Mouse (Mus musculus): ENCODE results near the gene Htra1. TPM values are rescaled to one million over a fixed set of nuclear protein-coding genes. Genes with fewer than 3 reads are reported as not detected.

Htra1 gene
- polyA plus RNA-seq, 1 experiment from 2014 or later: 3.3 TPM

DNA sequence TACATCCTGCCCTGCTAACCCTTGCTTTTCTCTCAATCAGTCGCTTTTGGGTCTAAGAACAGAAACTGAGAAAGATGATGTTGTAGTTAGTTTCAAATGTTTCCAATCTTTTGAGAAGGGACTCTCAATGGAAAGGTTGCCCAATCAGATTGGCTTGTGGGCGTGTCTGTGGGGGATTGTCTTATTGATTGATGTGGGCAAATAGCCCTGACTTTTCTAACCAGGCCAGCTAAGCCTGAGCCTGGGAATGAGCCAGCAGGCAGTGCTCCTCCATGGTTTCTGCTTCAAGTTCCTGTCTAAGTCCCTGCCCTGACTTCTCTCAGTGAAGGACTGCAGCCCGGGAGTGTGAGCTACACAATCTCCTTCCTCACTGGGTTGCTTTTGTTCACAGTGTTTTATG is 53.5 kb downstream of the Htra1 start:
- DNase-seq (ENCODE audit: low spot score) (no peak), ATAC-seq (replicated peaks; ENCODE audit: low FRiP score) (no peak)
- Histone ChIP-seq H3K27me3 (replicated peaks; ENCODE audit: control insufficient read depth, insufficient read depth, low read length) (no peaks in the 10 kb centered on the region), H3K4me3 (ENCODE audit: low read depth, low read length) (no peak overlapping the region), H3K36me3 (ENCODE audit: control insufficient read depth, insufficient read depth, low read length) (no peaks in the 10 kb centered on the region), H3K4me1 (replicated peaks; ENCODE audit: control insufficient read depth, insufficient read depth, low read length) (no peaks in the 10 kb centered on the region), H3K9ac (ENCODE audit: low read depth, low read length) (no peak overlapping the region), H3K4me2 (no peak overlapping the region), H3K9me3 (ENCODE audit: control insufficient read depth, low read length) (no peaks in the 10 kb centered on the region), H3K27ac (ENCODE audit: low read depth, low read length) (no peak overlapping the region)
- 65% methylated on average over 3 of the region's 3 CpGs for WGBS

DNA sequence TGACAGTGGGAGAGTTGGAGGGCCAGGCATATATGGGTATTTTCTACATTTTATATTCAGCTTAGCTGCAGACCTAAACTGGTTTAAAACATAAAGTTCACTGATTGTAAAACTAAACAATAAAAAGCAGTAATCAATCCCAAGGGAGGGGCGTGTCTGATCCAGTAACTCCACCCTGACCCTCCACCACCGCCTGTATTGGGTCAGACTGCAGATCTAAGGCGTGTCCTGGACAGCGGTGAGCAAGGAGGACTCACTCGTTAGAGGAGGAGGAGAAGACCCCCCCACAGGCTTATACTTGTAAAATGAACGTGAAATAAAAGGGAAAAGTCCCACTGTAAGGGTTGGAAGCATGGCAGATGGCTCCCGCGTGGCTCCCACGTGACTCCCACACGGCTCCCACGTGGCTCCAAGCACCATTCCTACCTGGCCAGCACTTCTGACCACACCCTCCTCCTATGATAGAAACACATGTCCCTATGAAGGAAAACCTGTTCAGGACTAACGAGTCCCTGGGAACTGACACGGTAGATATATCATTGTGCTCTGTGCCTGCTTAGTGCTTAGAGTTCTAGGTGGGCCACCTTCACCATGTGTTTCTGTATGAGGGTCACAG is 55.4 kb downstream of the Htra1 start:
- Histone ChIP-seq H3K9ac (ENCODE audit: low read depth, low read length) (no peak overlapping the region), H3K36me3 (ENCODE audit: control insufficient read depth, insufficient read depth, low read length) (no peaks in the 10 kb centered on the region), H3K4me1 (replicated peaks; ENCODE audit: control insufficient read depth, insufficient read depth, low read length) (no peaks in the 10 kb centered on the region), H3K4me3 (ENCODE audit: low read depth, low read length) (no peak overlapping the region), H3K27ac (ENCODE audit: low read depth, low read length) (no peak overlapping the region), H3K27me3 (replicated peaks; ENCODE audit: control insufficient read depth, insufficient read depth, low read length) (no peaks in the 10 kb centered on the region), H3K9me3 (ENCODE audit: control insufficient read depth, low read length) (no peaks in the 10 kb centered on the region), H3K4me2 (no peak overlapping the region)
- WGBS: 85% methylated on average over 13 of the region's 13 CpGs
- no peak for DNase-seq (ENCODE audit: low spot score)
- ATAC-seq (replicated peaks; ENCODE audit: low FRiP score): no peak

DNA sequence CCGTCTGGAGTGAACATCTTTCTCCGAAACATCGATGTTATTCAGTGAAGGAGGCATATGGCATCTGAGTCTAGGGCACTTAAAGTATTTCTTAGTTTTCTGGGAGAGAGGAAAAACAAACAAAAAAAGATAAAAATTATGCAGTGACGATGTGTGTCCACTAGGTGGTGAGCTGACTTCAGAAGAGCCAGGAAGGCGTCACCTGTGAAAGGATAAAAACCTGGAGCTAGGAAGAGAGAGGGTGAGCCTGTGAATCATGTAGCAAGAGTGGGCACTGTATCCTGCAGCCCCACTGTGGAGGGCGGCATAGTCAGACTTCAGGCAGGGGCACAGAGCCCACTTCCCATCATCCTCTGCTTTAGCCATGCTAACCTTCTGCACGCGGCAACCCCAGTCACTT is 58.0 kb downstream of the Htra1 start:
- WGBS: 46% methylated on average over 8 of the region's 8 CpGs
- H3K36me3 ChIP-seq (ENCODE audit: control insufficient read depth, insufficient read depth, low read length): no peaks in the 10 kb centered on the region
- no peak overlapping the region for H3K4me3 ChIP-seq (ENCODE audit: low read depth, low read length)
- no peak overlapping the region for H3K9ac ChIP-seq (ENCODE audit: low read depth, low read length)
- no peaks in the 10 kb centered on the region for H3K27me3 ChIP-seq (replicated peaks; ENCODE audit: control insufficient read depth, insufficient read depth, low read length)
- no peak for ATAC-seq (replicated peaks; ENCODE audit: low FRiP score)
- H3K27ac ChIP-seq (ENCODE audit: low read depth, low read length): no peak overlapping the region
- no peaks in the 10 kb centered on the region for H3K4me1 ChIP-seq (replicated peaks; ENCODE audit: control insufficient read depth, insufficient read depth, low read length)
- no peak for DNase-seq (ENCODE audit: low spot score)
- H3K9me3 ChIP-seq (ENCODE audit: control insufficient read depth, low read length): no peaks in the 10 kb centered on the region
- no peak overlapping the region for H3K4me2 ChIP-seq

DNA sequence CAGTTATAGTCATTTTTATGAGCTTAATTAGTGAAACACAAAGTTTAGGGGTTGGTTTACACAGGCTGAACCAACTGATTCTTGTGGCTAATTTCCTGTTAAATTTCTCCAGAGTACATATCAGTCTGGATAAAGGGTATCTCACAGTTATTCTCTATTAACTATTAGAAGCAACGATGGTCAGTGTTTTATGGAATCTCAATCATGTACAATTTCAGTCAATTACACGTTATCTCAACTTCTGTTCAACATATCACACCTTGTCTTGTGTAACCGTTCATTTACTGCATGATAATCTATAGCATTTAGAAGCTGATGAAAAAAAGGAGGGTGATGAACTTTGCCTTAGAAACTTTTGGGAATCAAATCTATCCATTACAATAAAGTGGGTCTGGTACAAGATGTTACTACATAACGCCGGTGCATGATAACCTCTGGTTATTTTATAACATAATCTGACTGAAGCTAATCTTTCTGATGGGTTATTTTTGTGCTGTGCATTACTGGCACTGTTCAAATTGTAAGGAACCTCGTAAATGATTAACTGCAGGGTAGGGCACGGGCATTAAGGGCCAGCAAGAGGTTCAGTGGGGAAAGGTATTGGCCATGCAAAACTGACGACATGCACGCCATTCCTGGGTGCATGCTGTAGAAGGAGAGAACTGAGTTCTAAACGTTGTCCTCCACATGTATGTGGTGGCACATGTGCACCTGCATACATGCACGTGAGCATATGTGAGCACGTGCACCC is 66.2 kb downstream of the Htra1 start:
- no peak overlapping the region for H3K4me2 ChIP-seq
- H3K27me3 ChIP-seq (replicated peaks; ENCODE audit: control insufficient read depth, insufficient read depth, low read length): no peaks in the 10 kb centered on the region
- no peak for DNase-seq (ENCODE audit: low spot score)
- WGBS: 75% methylated on average over 12 of the region's 12 CpGs
- no peaks in the 10 kb centered on the region; the same call in 1 of the 2 replicates for H3K9me3 ChIP-seq (ENCODE audit: control insufficient read depth, low read length)
- H3K27ac ChIP-seq (ENCODE audit: low read depth, low read length): no peak overlapping the region
- H3K4me3 ChIP-seq (ENCODE audit: low read depth, low read length): no peak overlapping the region
- no peaks in the 10 kb centered on the region for H3K4me1 ChIP-seq (replicated peaks; ENCODE audit: control insufficient read depth, insufficient read depth, low read length)
- ATAC-seq (replicated peaks; ENCODE audit: low FRiP score): no peak
- no peak overlapping the region for H3K9ac ChIP-seq (ENCODE audit: low read depth, low read length)
- no peaks in the 10 kb centered on the region for H3K36me3 ChIP-seq (ENCODE audit: control insufficient read depth, insufficient read depth, low read length)

DNA sequence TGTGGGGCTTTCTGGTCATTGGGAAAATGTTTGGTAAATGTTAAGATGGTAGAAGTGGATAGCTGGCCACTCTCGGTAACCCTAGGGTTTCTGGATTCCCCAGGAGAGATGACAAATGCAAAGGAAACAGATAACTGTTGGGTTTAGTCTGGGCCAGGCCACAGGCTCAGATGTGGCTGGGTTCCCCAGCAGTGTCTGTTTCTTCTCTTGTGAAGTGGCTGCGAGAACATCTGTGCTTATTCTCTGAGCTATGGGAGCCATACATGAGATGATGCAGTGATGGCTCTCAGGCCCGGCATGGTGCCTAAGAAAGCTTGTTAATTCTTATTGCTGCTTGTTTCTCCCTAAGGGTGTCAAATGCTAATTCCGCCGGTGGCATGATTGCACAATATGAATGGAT is 68.2 kb downstream of the Htra1 start:
- Histone ChIP-seq H3K27ac (ENCODE audit: low read depth, low read length) (no peak overlapping the region), H3K9me3 (ENCODE audit: control insufficient read depth, low read length) (no peaks in the 10 kb centered on the region; the same call in 1 of the 2 replicates), H3K4me1 (replicated peaks; ENCODE audit: control insufficient read depth, insufficient read depth, low read length) (no peaks in the 10 kb centered on the region), H3K27me3 (replicated peaks; ENCODE audit: control insufficient read depth, insufficient read depth, low read length) (no peaks in the 10 kb centered on the region), H3K9ac (ENCODE audit: low read depth, low read length) (no peak overlapping the region), H3K36me3 (ENCODE audit: control insufficient read depth, insufficient read depth, low read length) (no peaks in the 10 kb centered on the region), H3K4me3 (ENCODE audit: low read depth, low read length) (no peak overlapping the region), H3K4me2 (no peak overlapping the region)
- DNase-seq (ENCODE audit: low spot score) (no peak), ATAC-seq (replicated peaks; ENCODE audit: low FRiP score) (no peak)
- WGBS: 87% methylated on average over 5 of the region's 5 CpGs

DNA sequence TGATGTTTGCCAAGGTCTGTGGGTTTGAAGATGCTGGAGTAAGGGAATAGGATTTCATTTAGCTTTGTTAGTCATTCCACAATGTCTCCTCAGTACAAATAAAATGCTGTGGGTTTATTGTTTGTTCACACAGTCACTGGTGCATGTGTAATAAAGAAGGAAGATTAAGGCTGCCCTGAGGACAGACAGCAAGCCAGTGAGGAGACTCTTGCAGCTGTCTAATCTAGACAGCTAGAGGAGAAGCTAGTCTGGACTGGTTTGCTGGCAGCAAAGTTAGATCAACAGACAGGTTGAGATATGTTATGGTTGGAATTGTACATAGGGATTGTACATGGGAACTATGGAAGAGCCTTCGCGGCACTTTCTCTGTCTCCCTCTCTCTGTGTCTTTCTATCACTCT is 71.3 kb downstream of the Htra1 start:
- WGBS: 90% methylated on average over 2 of the region's 2 CpGs
- Histone ChIP-seq H3K4me2 (no peak overlapping the region), H3K27me3 (replicated peaks; ENCODE audit: control insufficient read depth, insufficient read depth, low read length) (no peaks in the 10 kb centered on the region), H3K4me1 (replicated peaks; ENCODE audit: control insufficient read depth, insufficient read depth, low read length) (no peaks in the 10 kb centered on the region), H3K27ac (ENCODE audit: low read depth, low read length) (no peak overlapping the region), H3K9ac (ENCODE audit: low read depth, low read length) (no peak overlapping the region), H3K4me3 (ENCODE audit: low read depth, low read length) (no peak overlapping the region), H3K36me3 (ENCODE audit: control insufficient read depth, insufficient read depth, low read length) (no peaks in the 10 kb centered on the region), H3K9me3 (ENCODE audit: control insufficient read depth, low read length) (no peaks in the 10 kb centered on the region; the same call in 1 of the 2 replicates)
- DNase-seq (ENCODE audit: low spot score) (no peak), ATAC-seq (replicated peaks; ENCODE audit: low FRiP score) (no peak)

DNA sequence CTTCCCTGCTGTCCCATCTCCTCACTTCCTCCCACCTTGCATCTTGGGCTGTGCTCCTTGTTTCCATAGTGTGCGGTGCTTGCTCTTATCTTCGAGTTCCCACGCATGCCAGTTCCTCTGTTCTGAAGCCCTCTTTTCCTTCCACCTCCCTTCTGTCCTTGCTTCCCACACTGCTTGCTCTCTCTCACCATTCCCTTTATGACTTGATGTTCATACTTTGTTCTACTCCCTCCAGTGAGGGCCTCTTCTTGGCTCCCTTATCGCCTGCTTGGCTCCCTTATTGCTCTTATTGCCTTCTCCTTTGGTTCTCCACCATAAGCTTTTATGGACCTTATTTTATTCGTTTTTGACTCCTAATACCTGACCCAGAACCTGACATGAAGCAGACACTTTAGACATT is 73.3 kb downstream of the Htra1 start:
- no peaks in the 10 kb centered on the region; the same call in 1 of the 2 replicates for H3K9me3 ChIP-seq (ENCODE audit: control insufficient read depth, low read length)
- DNase-seq (ENCODE audit: low spot score) (no peak), ATAC-seq (replicated peaks; ENCODE audit: low FRiP score) (no peak)
- no peaks in the 10 kb centered on the region for H3K4me1 ChIP-seq (replicated peaks; ENCODE audit: control insufficient read depth, insufficient read depth, low read length)
- no peaks in the 10 kb centered on the region for H3K27me3 ChIP-seq (replicated peaks; ENCODE audit: control insufficient read depth, insufficient read depth, low read length)
- H3K4me2 ChIP-seq: no peak overlapping the region
- no peaks in the 10 kb centered on the region for H3K36me3 ChIP-seq (ENCODE audit: control insufficient read depth, insufficient read depth, low read length)
- no peak overlapping the region for H3K27ac ChIP-seq (ENCODE audit: low read depth, low read length)
- no peak overlapping the region for H3K9ac ChIP-seq (ENCODE audit: low read depth, low read length)
- WGBS: 67% methylated on average over 5 of the region's 5 CpGs
- H3K4me3 ChIP-seq (ENCODE audit: low read depth, low read length): no peak overlapping the region

DNA sequence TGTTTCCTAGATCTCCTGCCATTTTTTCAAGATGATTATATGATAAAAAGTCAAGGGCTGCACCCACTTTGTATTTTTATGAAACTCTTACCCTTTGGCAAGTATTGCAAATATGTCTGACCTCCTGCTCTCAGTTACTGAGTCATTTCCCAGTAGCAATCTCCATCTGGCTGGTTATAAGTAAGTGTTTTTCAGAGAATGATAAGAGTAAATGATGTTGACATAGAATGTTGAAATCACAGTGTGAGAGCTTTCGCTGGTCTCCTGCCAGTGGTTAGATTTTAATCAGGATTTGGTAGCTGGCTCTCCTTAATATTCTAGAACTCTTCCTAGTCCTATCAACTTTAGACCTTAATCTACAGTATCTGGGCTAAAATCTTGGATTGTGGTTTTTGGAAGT is 76.0 kb downstream of the Htra1 start:
- no peak for DNase-seq (ENCODE audit: low spot score)
- no peak for ATAC-seq (replicated peaks; ENCODE audit: low FRiP score)
- 53% methylated on average over 1 of the region's 1 CpGs for WGBS

DNA sequence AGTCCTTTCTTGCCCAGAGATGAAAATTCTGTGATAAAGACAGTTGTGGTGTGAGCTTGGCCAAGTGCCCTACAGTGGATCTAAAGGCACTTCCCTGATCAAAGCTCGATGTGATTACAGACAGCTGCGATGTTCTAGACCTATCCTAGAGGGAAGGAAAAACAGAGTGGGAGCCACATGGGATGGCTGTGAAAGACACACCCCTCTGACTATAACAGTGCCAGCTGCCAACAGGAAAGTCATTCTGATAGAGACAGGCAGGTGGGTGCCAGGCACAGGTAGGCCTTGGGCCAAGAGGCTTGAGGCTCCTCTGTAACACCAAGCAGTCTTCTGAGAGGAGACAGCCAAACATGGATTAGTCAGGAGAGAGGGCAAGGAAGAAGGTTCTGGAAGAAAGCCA is 83.3 kb downstream of the Htra1 start:
- Histone ChIP-seq H3K27me3 (replicated peaks; ENCODE audit: control insufficient read depth, insufficient read depth, low read length) (no peaks in the 10 kb centered on the region), H3K9ac (ENCODE audit: low read depth, low read length) (no peak overlapping the region), H3K27ac (ENCODE audit: low read depth, low read length) (no peak overlapping the region), H3K36me3 (ENCODE audit: control insufficient read depth, insufficient read depth, low read length) (no peaks in the 10 kb centered on the region), H3K4me3 (ENCODE audit: low read depth, low read length) (no peak overlapping the region), H3K4me2 (no peak overlapping the region), H3K9me3 (ENCODE audit: control insufficient read depth, low read length) (no peaks in the 10 kb centered on the region), H3K4me1 (replicated peaks; ENCODE audit: control insufficient read depth, insufficient read depth, low read length) (no peaks in the 10 kb centered on the region)
- WGBS: 84% methylated on average over 2 of the region's 2 CpGs
- ATAC-seq (replicated peaks; ENCODE audit: low FRiP score): no peak
- DNase-seq (ENCODE audit: low spot score): no peak

More for the DNA sequence above, 76.0 kb downstream of the Htra1 start:
- H3K4me1 ChIP-seq (replicated peaks; ENCODE audit: control insufficient read depth, insufficient read depth, low read length): no peaks in the 10 kb centered on the region
- no peak overlapping the region for H3K9ac ChIP-seq (ENCODE audit: low read depth, low read length)
- H3K27ac ChIP-seq (ENCODE audit: low read depth, low read length): no peak overlapping the region
- no peak overlapping the region for H3K4me2 ChIP-seq
- H3K9me3 ChIP-seq (ENCODE audit: control insufficient read depth, low read length): no peaks in the 10 kb centered on the region
- no peaks in the 10 kb centered on the region for H3K36me3 ChIP-seq (ENCODE audit: control insufficient read depth, insufficient read depth, low read length)
- H3K4me3 ChIP-seq (ENCODE audit: low read depth, low read length): no peak overlapping the region
- H3K27me3 ChIP-seq (replicated peaks; ENCODE audit: control insufficient read depth, insufficient read depth, low read length): no peaks in the 10 kb centered on the region

Measured in liver, embryonic 11.5 days (tissue).